Mouse (Mus musculus) lung, embryonic 15.5 days (tissue): ENCODE data around the gene Gsdme. TPM values are rescaled to one million over a fixed set of nuclear protein-coding genes. Genes with fewer than 3 reads are reported as not detected.

ENCODE experiments used
- ATAC-seq: fragments of 200-750 bp; cut with Nextera tagmentation; 2 replicates; pipeline ENCODE4 v1.8.0; 2017; ENCODE audit warnings: moderate number of reproducible peaks, borderline replicate concordance; ENCODE audit not compliant: low FRiP score, low TSS enrichment; ENCODE audit errors: extremely low read depth
- H3K27ac ChIP-seq: fragments of 300-500 bp; sonication (generic); 2 replicates; pipeline ENCODE4 v1.5.1; 2015; ENCODE audit warnings: moderate library complexity, mild to moderate bottlenecking, inconsistent platforms
- H3K27me3 ChIP-seq: fragments of 300-500 bp; sonication (generic); 2 replicates; pipeline ENCODE4 v1.6.1; 2015; ENCODE audit warnings: inconsistent platforms
- H3K36me3 ChIP-seq: fragments of 300-500 bp; sonication (generic); 2 replicates; pipeline ENCODE4 v1.6.1; 2015; ENCODE audit warnings: inconsistent platforms
- H3K4me1 ChIP-seq: fragments of 300-500 bp; sonication (generic); 2 replicates; pipeline ENCODE4 v1.6.1; 2015; ENCODE audit warnings: inconsistent platforms
- H3K4me2 ChIP-seq: fragments of 300-500 bp; sonication (generic); 2 replicates; pipeline ENCODE4 v1.6.1; 2015; ENCODE audit warnings: inconsistent platforms, mild to moderate bottlenecking, moderate library complexity
- H3K4me3 ChIP-seq: fragments of 300-500 bp; sonication (generic); 2 replicates; pipeline ENCODE4 v1.5.1; 2015; ENCODE audit warnings: mild to moderate bottlenecking, inconsistent platforms
- H3K9ac ChIP-seq: fragments of 300-500 bp; sonication (generic); 2 replicates; pipeline ENCODE4 v1.6.1; 2015; ENCODE audit warnings: inconsistent platforms
- H3K9me3 ChIP-seq: fragments of 300-500 bp; sonication (generic); 2 replicates; pipeline ENCODE4 v1.6.1; 2016; ENCODE audit warnings: inconsistent platforms
- WGBS: fragments of 180-500 bp; shearing (Covaris S2); methylation state at CpG from one replicate; pipeline ENCODE4 v1.1.7; 2015; 5-methylcytosine and 5-hydroxymethylcytosine counted together
- polyA plus RNA-seq: library from polyadenylated mRNA; unstranded; fragments of >200 nt; fragmentation: Nextera tagmentation; extraction: Ambion mirVana; gene quantifications from 2 replicates; pipeline ENCODE4 v1.2.1, GENCODE M21; 2015

Gene Gsdme
- polyA plus RNA-seq, 1 experiment from 2014 or later = 36.0 TPM

DNA sequence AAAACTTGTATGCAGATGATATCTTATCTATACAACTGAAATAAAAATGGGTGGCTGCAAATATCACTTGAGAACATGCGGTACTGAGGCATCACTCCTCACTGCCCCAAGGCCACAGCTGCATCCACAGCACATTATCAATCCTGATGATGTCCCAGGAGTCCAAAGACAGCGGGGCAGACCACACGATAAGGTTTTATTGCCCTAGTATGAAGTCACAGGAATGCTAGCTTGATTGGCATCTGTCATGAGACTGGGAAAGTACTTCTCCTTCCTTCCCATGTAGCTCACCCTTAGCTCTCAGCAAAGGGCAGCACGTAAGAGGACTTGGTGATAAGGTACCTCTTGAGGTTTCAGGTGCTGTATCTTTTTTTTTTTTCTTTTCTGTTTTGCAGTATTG, 19.5 kb downstream of the Gsdme start:
- no peak overlapping the region for H3K4me2 ChIP-seq
- no peaks in the 10 kb centered on the region for H3K9me3 ChIP-seq
- 57% methylated on average over 4 of the region's 4 CpGs for WGBS
- H3K4me3 ChIP-seq = no peak overlapping the region
- no peak overlapping the region for H3K27ac ChIP-seq
- H3K4me1 ChIP-seq = no peaks in the 10 kb centered on the region
- H3K36me3 ChIP-seq = no peaks in the 10 kb centered on the region
- H3K27me3 ChIP-seq = no peaks in the 10 kb centered on the region
- H3K9ac ChIP-seq = no peak overlapping the region
- no peak for ATAC-seq

- Histone ChIP-seq H3K9me3 (no peaks in the 10 kb centered on the region), H3K36me3 (no peaks in the 10 kb centered on the region), H3K4me2 (no peak overlapping the region), H3K27ac (no peak overlapping the region), H3K4me1 (no peaks in the 10 kb centered on the region), H3K4me3 (no peak overlapping the region), H3K27me3 (no peaks in the 10 kb centered on the region), H3K9ac (no peak overlapping the region)
- ATAC-seq = no peak
- 51% methylated on average over 5 of the region's 5 CpGs for WGBS
Observed at GRCm38 (mm10) chr6:50240437-50240836, 23.2 kb downstream of the Gsdme start.

- H3K36me3 ChIP-seq = no peaks in the 10 kb centered on the region
- H3K9me3 ChIP-seq = no peaks in the 10 kb centered on the region
- no peaks in the 10 kb centered on the region for H3K27me3 ChIP-seq
- no peaks in the 10 kb centered on the region for H3K4me1 ChIP-seq
- no peak overlapping the region for H3K4me3 ChIP-seq
- no peak overlapping the region for H3K9ac ChIP-seq
- no peak overlapping the region for H3K27ac ChIP-seq
- 77% methylated on average over 2 of the region's 2 CpGs for WGBS
- no peak overlapping the region for H3K4me2 ChIP-seq
- no peak for ATAC-seq
Observed at GRCm38 (mm10) chr6:50239902-50240301, 23.8 kb downstream of the Gsdme start.

DNA sequence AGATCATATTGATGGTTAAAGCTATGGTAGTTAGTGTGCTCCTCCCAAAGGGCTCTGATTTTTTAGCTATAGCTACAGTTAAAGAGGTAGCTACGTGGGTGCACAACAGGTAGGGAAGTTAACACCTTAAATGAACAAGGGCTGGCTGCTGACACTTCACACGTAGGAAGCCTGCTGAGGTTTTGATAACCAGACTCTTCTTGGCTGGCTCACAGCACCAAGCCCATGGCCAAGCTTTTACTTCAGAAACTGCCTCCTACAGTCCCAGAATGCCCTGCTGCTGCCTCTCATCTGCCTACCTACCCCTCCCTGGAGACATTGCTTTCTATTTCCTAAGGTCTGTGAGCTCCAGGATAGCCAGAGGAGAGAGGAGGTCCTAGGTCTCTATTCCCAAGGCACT, 25.7 kb downstream of the Gsdme start:
- H3K9ac ChIP-seq = no peak overlapping the region
- no peaks in the 10 kb centered on the region for H3K36me3 ChIP-seq
- no peak overlapping the region for H3K4me3 ChIP-seq
- 53% methylated on average over 2 of the region's 2 CpGs for WGBS
- no peak overlapping the region for H3K27ac ChIP-seq
- no peak for ATAC-seq
- no peaks in the 10 kb centered on the region for H3K4me1 ChIP-seq
- H3K27me3 ChIP-seq = no peaks in the 10 kb centered on the region
- H3K9me3 ChIP-seq = no peaks in the 10 kb centered on the region
- no peak overlapping the region for H3K4me2 ChIP-seq

GRCm38 (mm10) chr6:50232984-50233383, 30.7 kb downstream of the Gsdme start:
- Histone ChIP-seq H3K9ac (no peak overlapping the region), H3K4me2 (no peak overlapping the region), H3K36me3 (no peaks in the 10 kb centered on the region), H3K9me3 (no peaks in the 10 kb centered on the region), H3K4me3 (no peak overlapping the region), H3K27me3 (no peaks in the 10 kb centered on the region), H3K27ac (no peak overlapping the region), H3K4me1 (no peaks in the 10 kb centered on the region)
- 38% methylated on average over 1 of the region's 1 CpGs for WGBS
- no peak for ATAC-seq

DNA sequence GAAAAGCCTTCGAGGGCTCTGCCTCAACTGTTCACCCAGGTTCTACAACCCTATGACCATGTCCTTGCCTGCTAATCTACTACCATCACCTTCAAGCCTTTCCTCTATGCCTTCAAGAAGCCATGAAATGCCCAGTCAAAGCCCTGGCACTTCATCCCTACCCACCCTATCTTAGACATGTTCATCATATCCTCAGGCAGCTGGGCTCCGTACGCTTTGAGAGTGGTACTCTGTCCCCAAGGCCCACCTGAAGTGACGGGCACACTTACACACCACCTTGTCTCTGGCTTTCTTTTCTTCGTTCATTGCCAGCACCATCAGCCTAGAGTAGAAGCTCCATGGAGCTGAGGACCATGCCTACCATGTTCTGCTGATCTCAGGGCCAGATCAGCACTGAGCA, 32.4 kb downstream of the Gsdme start:
- H3K27me3 ChIP-seq = no peaks in the 10 kb centered on the region
- WGBS = 91% methylated on average over 5 of the region's 5 CpGs
- H3K36me3 ChIP-seq = no peaks in the 10 kb centered on the region
- no peak overlapping the region for H3K4me2 ChIP-seq
- no peak overlapping the region for H3K9ac ChIP-seq
- H3K27ac ChIP-seq = no peak overlapping the region
- no peaks in the 10 kb centered on the region for H3K4me1 ChIP-seq
- ATAC-seq = no peak
- no peak overlapping the region for H3K4me3 ChIP-seq
- H3K9me3 ChIP-seq = no peaks in the 10 kb centered on the region

DNA sequence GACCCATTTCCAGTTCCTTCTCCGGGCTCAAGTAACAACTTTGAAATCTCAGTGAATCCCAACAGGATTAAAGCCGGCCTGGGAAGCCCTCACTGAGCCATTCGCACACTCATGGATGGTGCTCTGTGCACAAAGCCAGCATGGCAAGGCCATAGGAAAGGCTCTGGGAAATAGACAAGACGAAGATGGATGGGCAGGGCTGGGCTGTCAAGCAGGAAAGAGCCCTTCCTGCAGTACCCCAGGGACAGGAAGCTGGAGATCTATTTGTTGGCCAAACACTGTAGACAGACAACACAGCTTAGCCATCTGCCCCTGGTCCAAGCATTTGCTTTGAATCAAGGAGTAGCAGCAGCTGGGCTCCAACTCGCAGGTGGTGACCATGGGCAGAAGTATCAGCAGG, 35.5 kb downstream of the Gsdme start:
- Histone ChIP-seq H3K4me1 (no peaks in the 10 kb centered on the region), H3K9me3 (no peaks in the 10 kb centered on the region), H3K4me3 (no peak overlapping the region), H3K36me3 (no peaks in the 10 kb centered on the region), H3K27me3 (no peaks in the 10 kb centered on the region), H3K4me2 (no peak overlapping the region), H3K27ac (no peak overlapping the region), H3K9ac (no peak overlapping the region)
- 66% methylated on average over 5 of the region's 5 CpGs for WGBS
- ATAC-seq = 0 out of 2 replicates have a peak, but pooled peaks have one; percentile 39

DNA sequence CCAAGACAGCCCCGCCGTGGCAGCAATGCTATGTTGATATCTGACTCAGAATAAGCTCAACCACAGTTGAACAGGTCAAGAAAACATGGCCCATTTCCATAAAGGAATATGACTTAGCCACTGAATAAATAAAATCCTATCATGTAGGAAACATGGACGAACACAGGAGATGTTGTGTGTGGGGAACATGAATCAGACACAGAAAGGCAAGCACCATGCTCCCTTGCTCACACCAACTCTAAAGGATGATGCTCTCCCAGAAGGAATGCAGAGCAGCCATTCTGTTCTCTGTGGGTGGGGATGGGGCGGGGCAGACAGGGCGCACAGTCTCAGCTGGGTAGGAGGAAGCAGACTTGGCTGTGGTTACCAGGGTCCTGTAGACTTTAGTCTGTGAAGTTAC, 38.4 kb downstream of the Gsdme start:
- no peak for ATAC-seq
- WGBS = 80% methylated on average over 5 of the region's 5 CpGs
- no peaks in the 10 kb centered on the region for H3K9me3 ChIP-seq
- no peaks in the 10 kb centered on the region for H3K4me1 ChIP-seq
- H3K4me2 ChIP-seq = no peak overlapping the region
- no peak overlapping the region for H3K4me3 ChIP-seq
- no peaks in the 10 kb centered on the region for H3K27me3 ChIP-seq
- H3K27ac ChIP-seq = no peak overlapping the region
- H3K36me3 ChIP-seq = no peaks in the 10 kb centered on the region
- no peak overlapping the region for H3K9ac ChIP-seq

GRCm38 (mm10) chr6:50223606-50224005, 40.1 kb downstream of the Gsdme start:
- Histone ChIP-seq H3K4me1 (no peaks in the 10 kb centered on the region), H3K9me3 (no peaks in the 10 kb centered on the region), H3K4me2 (no peak overlapping the region), H3K9ac (no peak overlapping the region), H3K4me3 (no peak overlapping the region), H3K27me3 (no peaks in the 10 kb centered on the region), H3K36me3 (no peaks in the 10 kb centered on the region), H3K27ac (no peak overlapping the region)
- WGBS = 83% methylated on average over 4 of the region's 4 CpGs
- no peak for ATAC-seq

DNA sequence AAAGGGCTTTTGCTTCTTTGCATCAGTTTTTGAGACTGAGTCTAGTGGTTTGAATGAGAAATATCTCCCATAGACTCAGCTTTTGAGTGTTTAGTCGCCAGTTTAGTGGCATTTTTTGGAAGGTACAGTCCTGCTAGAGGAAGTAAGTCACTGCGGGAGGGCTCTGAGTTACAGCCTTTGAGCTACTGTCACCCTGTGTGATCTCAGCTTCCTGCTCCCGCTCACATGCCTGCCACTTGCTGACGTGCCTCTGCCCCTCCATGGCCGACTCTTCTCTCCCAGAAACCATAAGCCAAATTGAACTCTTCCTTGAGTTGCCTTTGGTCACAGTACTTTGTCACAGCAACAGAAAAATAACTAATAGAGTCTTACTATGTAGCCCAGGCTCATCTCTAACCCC, 40.7 kb downstream of the Gsdme start:
- Histone ChIP-seq H3K36me3 (no peaks in the 10 kb centered on the region), H3K27ac (no peak overlapping the region), H3K4me3 (no peak overlapping the region), H3K9me3 (no peaks in the 10 kb centered on the region), H3K4me2 (no peak overlapping the region), H3K4me1 (no peaks in the 10 kb centered on the region), H3K9ac (no peak overlapping the region), H3K27me3 (no peaks in the 10 kb centered on the region)
- no peak for ATAC-seq
- 72% methylated on average over 5 of the region's 5 CpGs for WGBS

DNA sequence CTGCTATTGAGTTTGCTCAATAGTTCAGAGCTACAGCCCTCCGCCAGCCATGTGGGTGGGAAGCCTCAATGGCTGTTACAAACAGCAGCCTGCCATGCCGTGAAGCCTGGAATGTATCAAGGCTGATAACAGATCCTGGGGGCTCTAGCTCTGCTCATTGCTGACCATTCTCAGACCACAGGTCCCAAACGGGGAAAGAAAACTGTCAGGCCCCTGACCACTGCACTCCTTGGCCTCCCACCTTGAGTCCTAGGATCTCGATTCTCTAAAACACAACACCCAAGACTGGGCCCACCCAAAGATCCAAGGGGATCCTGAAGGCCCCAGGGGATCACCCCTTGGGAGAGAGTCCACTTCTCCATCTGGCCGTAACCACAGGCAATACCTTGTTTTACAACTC, 41.3 kb downstream of the Gsdme start:
- Histone ChIP-seq H3K27ac (no peak overlapping the region), H3K4me1 (no peaks in the 10 kb centered on the region), H3K9ac (no peak overlapping the region), H3K9me3 (no peaks in the 10 kb centered on the region), H3K4me3 (no peak overlapping the region), H3K4me2 (no peak overlapping the region), H3K36me3 (no peaks in the 10 kb centered on the region), H3K27me3 (no peaks in the 10 kb centered on the region)
- WGBS = 68% methylated on average over 5 of the region's 5 CpGs
- no peak for ATAC-seq

- Histone ChIP-seq H3K9ac (no peak overlapping the region), H3K4me2 (no peak overlapping the region), H3K36me3 (no peaks in the 10 kb centered on the region), H3K27ac (no peak overlapping the region), H3K9me3 (no peaks in the 10 kb centered on the region), H3K4me3 (no peak overlapping the region), H3K27me3 (no peaks in the 10 kb centered on the region), H3K4me1 (no peaks in the 10 kb centered on the region)
- 50% methylated on average over 6 of the region's 6 CpGs for WGBS
- ATAC-seq = no peak
Observed at GRCm38 (mm10) chr6:50220863-50221262, 42.8 kb downstream of the Gsdme start.

GRCm38 (mm10) chr6:50219066-50219465, 44.6 kb downstream of the Gsdme start:
- no peak overlapping the region for H3K27ac ChIP-seq
- H3K4me3 ChIP-seq = no peak overlapping the region
- H3K36me3 ChIP-seq = no peaks in the 10 kb centered on the region
- H3K4me2 ChIP-seq = no peak overlapping the region
- H3K9ac ChIP-seq = no peak overlapping the region
- H3K27me3 ChIP-seq = no peaks in the 10 kb centered on the region
- no peaks in the 10 kb centered on the region for H3K9me3 ChIP-seq
- WGBS = 83% methylated on average over 6 of the region's 6 CpGs
- no peak for ATAC-seq
- H3K4me1 ChIP-seq = no peaks in the 10 kb centered on the region
